Mouse (Mus musculus) neutrophil, adult 83 days (primary cell): ENCODE measurements around the gene Ncf4. TPM values are rescaled to one million over a fixed set of nuclear protein-coding genes. Genes with fewer than 3 reads are reported as not detected.

Source experiments
- total RNA-seq, 2 experiments: library from RNA; stranded (reverse); gene quantifications; one replicate each; pipeline ENCODE4 v1.2.4; 2023

Ncf4 gene
- total RNA-seq: 100 to 1,000 TPM; 661 to 699 TPM

DNA sequence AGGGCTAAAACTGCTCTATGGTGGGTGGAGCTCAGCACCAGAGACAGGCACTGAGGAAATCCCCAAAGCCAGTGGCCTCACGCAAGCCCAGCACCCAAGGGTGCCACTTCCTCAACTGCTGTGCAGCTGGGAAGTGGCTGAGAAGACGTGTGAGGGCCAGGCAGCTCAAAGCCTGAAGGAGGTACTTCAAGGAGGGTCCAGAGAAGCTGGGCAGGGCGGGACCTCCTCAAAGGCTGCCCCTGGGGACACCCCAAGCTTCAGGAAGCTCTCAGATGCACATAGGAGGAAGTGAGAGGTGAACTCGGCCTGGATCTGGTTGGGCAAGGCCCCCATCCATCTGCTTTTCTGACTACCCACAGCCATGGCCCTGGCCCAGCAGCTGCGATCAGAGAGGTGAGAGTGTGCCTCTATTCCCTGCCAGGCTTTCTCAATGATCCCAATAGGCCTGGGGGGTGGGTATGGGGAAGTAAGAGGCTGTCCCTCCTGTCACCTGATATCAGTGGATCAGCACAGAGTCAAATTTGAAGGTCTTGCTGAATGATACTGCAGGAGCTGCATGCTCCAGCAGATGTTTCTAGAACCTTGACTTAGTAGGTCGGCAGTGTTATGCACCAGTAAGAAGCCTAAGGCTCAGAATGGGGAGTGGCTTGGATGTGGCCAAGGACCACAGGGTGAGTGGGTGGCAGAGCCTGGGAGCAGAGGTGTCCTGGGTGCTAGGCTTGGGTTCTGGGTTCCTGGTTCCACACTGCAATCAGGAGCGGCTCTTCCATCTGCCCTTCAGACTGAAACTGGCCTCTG is at the start of gene Ncf4:
Ncf4 (plus strand) TSS at position 107 of the 798 bp plus-strand sequence.

DNA sequence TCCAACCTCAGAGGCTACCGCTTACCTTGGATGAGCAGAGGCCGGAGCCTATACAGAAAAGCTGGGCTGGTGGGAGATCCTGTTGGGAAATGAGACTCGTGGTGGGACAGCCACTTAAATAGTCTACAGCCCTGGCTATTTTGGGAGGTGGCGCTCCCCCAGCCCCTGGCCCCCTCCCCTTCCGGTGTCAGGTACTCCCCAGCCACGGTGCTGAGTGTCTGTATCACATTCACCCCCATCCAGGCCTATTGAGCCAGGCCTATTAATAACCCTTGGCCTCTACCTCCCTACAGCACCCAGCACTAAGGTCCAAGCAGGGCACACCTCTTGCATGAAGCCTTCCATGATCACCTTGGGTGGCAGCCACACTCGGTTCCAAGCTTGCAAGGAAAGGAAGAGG is 38.3 kb upstream of the Ncf4 start, which contains the start of gene Pvalb:
Pvalb (minus strand) TSS at position 89 of the 400 bp plus-strand sequence.

DNA sequence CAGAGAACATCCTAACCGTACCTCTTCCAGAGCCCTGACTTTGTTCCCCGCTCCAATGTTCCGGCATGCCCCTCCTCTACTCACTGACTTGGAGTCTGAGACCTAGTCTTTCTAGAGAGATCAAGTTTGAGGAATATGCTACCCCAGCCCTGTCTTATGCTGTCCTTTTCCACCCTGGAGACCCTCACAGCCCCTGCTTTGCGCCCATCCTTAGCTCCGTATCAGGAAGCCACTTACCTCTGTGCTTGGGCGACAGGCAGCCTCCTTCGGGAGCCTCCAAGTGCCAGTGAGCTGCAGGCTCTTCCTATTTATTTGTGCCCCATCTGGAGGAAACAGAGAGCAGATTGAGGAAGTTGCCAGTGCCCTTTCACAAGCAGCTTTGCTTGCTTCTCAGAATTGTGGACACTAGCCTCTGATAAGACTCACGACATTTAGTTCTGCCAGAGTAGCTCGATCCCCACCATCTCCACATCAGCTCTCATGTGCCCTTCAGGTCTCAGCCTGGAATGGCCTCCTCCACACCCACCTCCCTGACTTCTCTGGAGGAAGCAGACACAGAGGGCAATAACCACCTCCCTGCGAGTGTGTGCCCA is 60.8 kb downstream of the Ncf4 start, which contains the start of gene Csf2rb2:
Csf2rb2 (minus strand) TSS at position 381 of the 593 bp plus-strand sequence.

Other genes with a start within 250 kb of the Ncf4 start
- not detected for gene Cacng2, start 124.8 kb upstream of the Ncf4 start, total RNA-seq
- 10 to 100 TPM; 10.6 to 11.5 TPM for gene Ift27, start 70.7 kb upstream of the Ncf4 start, total RNA-seq
- gene Pvalb, start 38.4 kb upstream of the Ncf4 start, total RNA-seq: under 1 TPM in 1 of 2 experiments, not detected in 1; 0.61 TPM
- gene Csf2rb2, start 60.9 kb downstream of the Ncf4 start, total RNA-seq: 10 to 100 TPM; 25.8 to 37.3 TPM
- 100 to 1,000 TPM; 168 to 216 TPM for gene Csf2rb, start 81.0 kb downstream of the Ncf4 start, total RNA-seq
- not detected for gene Tex33, start 151.1 kb downstream of the Ncf4 start, total RNA-seq
- 10 to 100 TPM; 19.8 to 23.5 TPM for gene Tst, start 161.1 kb downstream of the Ncf4 start, total RNA-seq
- gene Mpst, start 161.6 kb downstream of the Ncf4 start, total RNA-seq: 10 to 100 TPM; 34.0 to 38.3 TPM
- gene Kctd17, start 183.8 kb downstream of the Ncf4 start, total RNA-seq: 1 to 10 TPM; 5.8 to 7.5 TPM
- under 1 TPM in 1 of 2 experiments, not detected in 1; 0.11 TPM for gene Tmprss6, start 223.8 kb downstream of the Ncf4 start, total RNA-seq